Mouse (Mus musculus) hindbrain, postnatal 0 days (tissue): Measurements from ENCODE around the gene Nampt. TPM values are rescaled to one million over a fixed set of nuclear protein-coding genes. Genes with fewer than 3 reads are reported as not detected.

Experiments used
- ATAC-seq: fragments of 200-750 bp; cut with Nextera tagmentation; 2 replicates; pipeline ENCODE4 v1.8.0; 2017; ENCODE audit warnings: mild to moderate bottlenecking, moderate TSS enrichment, moderate library complexity
- DNase-seq: peaks from one replicate; pipeline ENCODE4 v3.0.0-alpha.2; 2015; ENCODE audit warnings: low spot score
- H3K27ac ChIP-seq: fragments of 300-500 bp; sonication (generic); 2 replicates; pipeline ENCODE4 v1.5.1; 2014; ENCODE audit warnings: mild to moderate bottlenecking
- H3K27me3 ChIP-seq: fragments of 300-500 bp; sonication (generic); 2 replicates; pipeline ENCODE4 v1.6.1; 2014; ENCODE audit warnings: low read length, mixed read lengths; ENCODE audit not compliant: insufficient read depth
- H3K36me3 ChIP-seq: fragments of 300-500 bp; sonication (generic); 2 replicates; pipeline ENCODE4 v1.6.1; 2014; ENCODE audit warnings: low read length, mixed read lengths; ENCODE audit not compliant: insufficient read depth
- H3K4me1 ChIP-seq: fragments of 300-500 bp; sonication (generic); 2 replicates; pipeline ENCODE4 v1.6.1; 2014; ENCODE audit warnings: antibody characterized with exemption, low read length, mixed read lengths; ENCODE audit not compliant: insufficient read depth
- H3K4me2 ChIP-seq: fragments of 300-500 bp; sonication (generic); 2 replicates; pipeline ENCODE4 v1.6.1; 2014; ENCODE audit warnings: low read depth, mild to moderate bottlenecking, low read length, moderate library complexity, mixed read lengths
- H3K4me3 ChIP-seq: fragments of 300-500 bp; sonication (generic); 2 replicates; pipeline ENCODE4 v1.5.1; 2014; ENCODE audit warnings: low read length
- H3K9ac ChIP-seq: fragments of 300-500 bp; sonication (generic); replicated peaks from 2 replicates; pipeline ENCODE4 v1.6.1; 2014; ENCODE audit warnings: mild to moderate bottlenecking, low read length, moderate library complexity, mixed read lengths
- H3K9me3 ChIP-seq: fragments of 300-500 bp; sonication (generic); 2 replicates; pipeline ENCODE4 v1.6.1; 2016; ENCODE audit warnings: low read length, mixed read lengths
- CTCF ChIP-seq: IDR thresholded peaks from 2 replicates; pipeline ENCODE4 v1.5.1; 2016; ENCODE audit warnings: antibody characterized with exemption, control low read depth, low read depth
- WGBS: fragments of 180-500 bp; shearing (Covaris S2); extraction: QIAGEN DNeasy Blood & Tissue Kit; methylation state at CpG from one replicate; pipeline ENCODE4 v1.1.7; 2014; 5-methylcytosine and 5-hydroxymethylcytosine counted together
- polyA plus RNA-seq: library from polyadenylated mRNA; unstranded; fragments of >200 nt; fragmentation: Nextera tagmentation; extraction: Ambion mirVana; gene quantifications from 2 replicates; pipeline ENCODE4 v1.2.1, GENCODE M21; 2015
- total RNA-seq: library from RNA; depleted of rRNA; stranded (reverse); fragments of >200 nt; gene quantifications from 2 replicates; pipeline ENCODE4 v1.2.3, GENCODE M21; 2014

Nampt gene
- total and polyA plus RNA-seq, 2 experiments from 2014 or later = 27.0 to 28.3 TPM

- no peak overlapping the region for H3K27ac ChIP-seq
- ATAC-seq = no peak
- 79% methylated on average over 1 of the region's 1 CpGs for WGBS
These were observed 39.1 kb downstream of the Nampt start for GRCm38 (mm10) chr12:32858444-32858843.

GRCm38 (mm10) chr12:32860820-32861219, 41.5 kb downstream of the Nampt start:
- no peak overlapping the region for H3K4me2 ChIP-seq
- DNase-seq = no peak
- no peak overlapping the region for H3K27ac ChIP-seq
- no peaks in the 10 kb centered on the region for H3K36me3 ChIP-seq
- H3K4me3 ChIP-seq = no peak overlapping the region
- H3K27me3 ChIP-seq = no peaks in the 10 kb centered on the region
- TF ChIP-seq CTCF = no peak
- no peaks in the 10 kb centered on the region for H3K4me1 ChIP-seq
- no peak for ATAC-seq
- no peaks in the 10 kb centered on the region for H3K9me3 ChIP-seq
- H3K9ac ChIP-seq = no peak overlapping the region
- WGBS = 88% methylated on average over 5 of the region's 5 CpGs

More at GRCm38 (mm10) chr12:32858444-32858843, 39.1 kb downstream of the Nampt start:
- Histone ChIP-seq H3K9ac (no peak overlapping the region), H3K4me3 (no peak overlapping the region), H3K27me3 (no peaks in the 10 kb centered on the region), H3K9me3 (no peaks in the 10 kb centered on the region), H3K4me1 (no peaks in the 10 kb centered on the region), H3K36me3 (peaks cover 3% of the 10 kb centered on the region; the same call in 1 of the 2 replicates), H3K4me2 (no peak overlapping the region)
- no peak for DNase-seq
- no peak for TF ChIP-seq CTCF

GRCm38 (mm10) chr12:32870815-32871214, 51.5 kb downstream of the Nampt start:
- 91% methylated on average over 5 of the region's 5 CpGs for WGBS

GRCm38 (mm10) chr12:32877500-32877899, 58.2 kb downstream of the Nampt start:
- 71% methylated on average over 9 of the region's 9 CpGs for WGBS
- H3K4me1 ChIP-seq = 0 out of 2 replicates have a peak, but pooled peaks cover 7% of the 10 kb centered on the region
- no peak for TF ChIP-seq CTCF
- no peak overlapping the region for H3K4me2 ChIP-seq
- ATAC-seq = peak; percentile 57; the same call in 1 of the 2 replicates
- DNase-seq = no peak
- no peaks in the 10 kb centered on the region for H3K9me3 ChIP-seq
- H3K9ac ChIP-seq = no peak overlapping the region
- H3K27ac ChIP-seq = no peak overlapping the region
- H3K27me3 ChIP-seq = no peaks in the 10 kb centered on the region
- H3K4me3 ChIP-seq = no peak overlapping the region
- no peaks in the 10 kb centered on the region for H3K36me3 ChIP-seq

More at GRCm38 (mm10) chr12:32870815-32871214, 51.5 kb downstream of the Nampt start:
- no peak overlapping the region for H3K4me3 ChIP-seq
- H3K9me3 ChIP-seq = no peaks in the 10 kb centered on the region
- no peak overlapping the region for H3K4me2 ChIP-seq
- no peak for ATAC-seq
- DNase-seq = no peak
- no peaks in the 10 kb centered on the region for H3K36me3 ChIP-seq
- no peaks in the 10 kb centered on the region for H3K27me3 ChIP-seq
- H3K4me1 ChIP-seq = no peaks in the 10 kb centered on the region
- no peak overlapping the region for H3K9ac ChIP-seq
- H3K27ac ChIP-seq = no peak overlapping the region
- TF ChIP-seq CTCF = no peak

- Histone ChIP-seq H3K4me3 (no peak overlapping the region), H3K27me3 (no peaks in the 10 kb centered on the region), H3K9me3 (no peaks in the 10 kb centered on the region), H3K36me3 (no peaks in the 10 kb centered on the region), H3K4me1 (0 out of 2 replicates have a peak, but pooled peaks cover 7% of the 10 kb centered on the region), H3K9ac (no peak overlapping the region), H3K27ac (no peak overlapping the region), H3K4me2 (no peak overlapping the region; the same call in 1 of the 2 replicates)
- TF ChIP-seq CTCF = no peak
- peak; percentile 93 for ATAC-seq
- peak; percentile 89 for DNase-seq
- 24% methylated on average over 11 of the region's 11 CpGs for WGBS
These were observed 58.7 kb downstream of the Nampt start for GRCm38 (mm10) chr12:32877964-32878571.

GRCm38 (mm10) chr12:32879371-32879770, 60.0 kb downstream of the Nampt start:
- no peaks in the 10 kb centered on the region for H3K9me3 ChIP-seq
- H3K27me3 ChIP-seq = no peaks in the 10 kb centered on the region
- no peak overlapping the region for H3K27ac ChIP-seq
- no peak overlapping the region for H3K4me2 ChIP-seq
- WGBS = 93% methylated on average over 3 of the region's 3 CpGs
- H3K4me1 ChIP-seq = 0 out of 2 replicates have a peak, but pooled peaks cover 7% of the 10 kb centered on the region
- no peak for DNase-seq
- no peak overlapping the region for H3K9ac ChIP-seq
- ATAC-seq = no peak
- H3K36me3 ChIP-seq = no peaks in the 10 kb centered on the region
- TF ChIP-seq CTCF = no peak
- no peak overlapping the region for H3K4me3 ChIP-seq

- 62% methylated on average over 9 of the region's 9 CpGs for WGBS
- no peak for DNase-seq
- Histone ChIP-seq H3K4me1 (no peaks in the 10 kb centered on the region), H3K36me3 (no peaks in the 10 kb centered on the region), H3K27ac (no peak overlapping the region), H3K27me3 (no peaks in the 10 kb centered on the region), H3K9me3 (no peaks in the 10 kb centered on the region), H3K9ac (no peak overlapping the region), H3K4me3 (no peak overlapping the region), H3K4me2 (no peak overlapping the region)
- no peak for TF ChIP-seq CTCF
- no peak for ATAC-seq
These were observed 65.0 kb downstream of the Nampt start for GRCm38 (mm10) chr12:32884356-32884755.
